Mouse (Mus musculus): ENCODE measurements at regions not wholly inside any gene's neighbourhood (a gene's known extent, or its start where the extent isn't known, plus 50 kb on each side); places are given as distances from the start of the nearest gene placed in this dataset.
A peak's percentile ranks its signal among the peaks of the same experiment; 100 is the strongest.

DNA sequence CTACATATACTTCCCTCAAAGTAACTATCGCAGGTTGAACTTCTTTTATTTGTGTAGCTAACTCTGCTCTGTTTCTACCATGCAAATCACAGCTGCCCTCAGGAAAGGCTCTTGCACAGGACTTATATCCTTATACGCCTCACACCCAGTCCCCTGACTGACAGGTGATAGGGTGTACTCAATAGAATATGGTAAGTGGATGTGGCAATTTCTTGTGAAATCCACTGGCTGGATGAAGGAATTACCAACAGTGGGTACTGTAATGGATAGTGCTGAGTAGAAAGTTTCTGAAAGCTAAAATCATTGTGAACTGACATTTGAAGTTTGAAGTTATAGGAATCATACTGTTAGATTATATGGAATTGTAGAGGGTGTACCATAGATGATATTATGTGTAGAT lies 227.5 kb upstream of the Pik3r1 start:
- TF ChIP-seq POLR2A (IDR thresholded peaks at IDR 0.05; ENCODE audit: low read depth, low read length) (no peak), CTCF (conservative IDR thresholded peaks at IDR 0.05; ENCODE audit: insufficient read depth, insufficient read length, low read depth, low read length) (no peak)
- Histone ChIP-seq H3K4me1 (ENCODE audit: control insufficient read depth, insufficient read depth, low read length) (no peaks in the 10 kb centered on the region), H3K36me3 (ENCODE audit: control insufficient read depth, insufficient read depth, low read length) (no peaks in the 10 kb centered on the region), H3K4me3 (ENCODE audit: insufficient read depth, low read depth, low read length) (no peak overlapping the region), H3K27me3 (replicated peaks; ENCODE audit: control insufficient read depth, insufficient read depth, low read length) (no peaks in the 10 kb centered on the region), H3K27ac (ENCODE audit: insufficient read depth, low read depth, low read length) (no peak overlapping the region)
- DNase-seq = no peak
- 94% methylated on average over 2 of the region's 2 CpGs for WGBS

DNA sequence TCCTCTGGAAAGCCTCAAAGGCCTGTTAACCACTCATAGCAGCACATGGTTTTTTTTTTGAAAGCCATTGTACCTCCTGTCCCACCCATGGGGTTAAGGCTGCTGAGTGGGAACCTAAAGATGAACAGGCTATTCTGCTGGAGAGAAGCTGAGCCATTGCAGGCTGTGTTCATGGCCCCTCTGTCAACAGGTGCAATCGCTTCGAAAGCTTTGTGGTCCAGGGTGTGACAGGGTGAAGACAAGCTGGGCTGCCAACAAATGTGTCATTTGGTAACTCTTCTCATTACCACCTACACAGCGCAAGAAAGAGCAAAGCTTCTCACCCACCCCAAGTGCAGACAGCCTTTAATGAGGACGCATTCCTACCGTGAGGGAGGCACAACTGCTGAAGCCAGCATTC lies 228.1 kb upstream of the Pik3r1 start:
- Histone ChIP-seq H3K4me3 (ENCODE audit: insufficient read depth, low read depth, low read length) (no peak overlapping the region), H3K4me1 (ENCODE audit: control insufficient read depth, insufficient read depth, low read length) (no peaks in the 10 kb centered on the region), H3K36me3 (ENCODE audit: control insufficient read depth, insufficient read depth, low read length) (no peaks in the 10 kb centered on the region), H3K27ac (ENCODE audit: insufficient read depth, low read depth, low read length) (no peak overlapping the region), H3K27me3 (replicated peaks; ENCODE audit: control insufficient read depth, insufficient read depth, low read length) (no peaks in the 10 kb centered on the region)
- 80% methylated on average over 5 of the region's 5 CpGs for WGBS
- TF ChIP-seq POLR2A (IDR thresholded peaks at IDR 0.05; ENCODE audit: low read depth, low read length) = no peak
- TF ChIP-seq CTCF (conservative IDR thresholded peaks at IDR 0.05; ENCODE audit: insufficient read depth, insufficient read length, low read depth, low read length) = no peak
- no peak for DNase-seq

DNA sequence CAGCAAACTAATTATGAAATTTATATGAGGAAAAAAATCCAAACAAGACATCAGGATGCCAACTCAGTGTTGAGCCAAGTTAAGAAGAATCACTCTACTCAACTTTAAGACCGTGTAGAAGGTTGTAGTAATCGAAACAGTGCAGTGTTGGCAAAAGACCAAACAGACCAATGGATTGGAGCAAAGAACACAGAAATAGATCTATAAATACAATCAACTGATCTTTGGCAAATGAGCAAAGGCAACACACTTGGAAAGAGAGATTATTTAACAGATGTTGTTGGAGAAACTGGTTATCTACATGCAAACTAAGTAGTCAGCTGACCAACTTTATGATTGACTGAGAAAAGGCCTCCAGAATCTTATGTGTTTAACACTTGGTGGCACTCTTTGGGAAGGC lies 229.4 kb upstream of the Pik3r1 start:
- Histone ChIP-seq H3K4me3 (ENCODE audit: insufficient read depth, low read depth, low read length) (no peak overlapping the region), H3K36me3 (ENCODE audit: control insufficient read depth, insufficient read depth, low read length) (no peaks in the 10 kb centered on the region), H3K4me1 (ENCODE audit: control insufficient read depth, insufficient read depth, low read length) (no peaks in the 10 kb centered on the region), H3K27ac (ENCODE audit: insufficient read depth, low read depth, low read length) (no peak overlapping the region), H3K27me3 (replicated peaks; ENCODE audit: control insufficient read depth, insufficient read depth, low read length) (no peaks in the 10 kb centered on the region)
- TF ChIP-seq POLR2A (IDR thresholded peaks at IDR 0.05; ENCODE audit: low read depth, low read length) (no peak), CTCF (conservative IDR thresholded peaks at IDR 0.05; ENCODE audit: insufficient read depth, insufficient read length, low read depth, low read length) (no peak)
- 93% methylated on average over 2 of the region's 2 CpGs for WGBS
- no peak for DNase-seq

DNA sequence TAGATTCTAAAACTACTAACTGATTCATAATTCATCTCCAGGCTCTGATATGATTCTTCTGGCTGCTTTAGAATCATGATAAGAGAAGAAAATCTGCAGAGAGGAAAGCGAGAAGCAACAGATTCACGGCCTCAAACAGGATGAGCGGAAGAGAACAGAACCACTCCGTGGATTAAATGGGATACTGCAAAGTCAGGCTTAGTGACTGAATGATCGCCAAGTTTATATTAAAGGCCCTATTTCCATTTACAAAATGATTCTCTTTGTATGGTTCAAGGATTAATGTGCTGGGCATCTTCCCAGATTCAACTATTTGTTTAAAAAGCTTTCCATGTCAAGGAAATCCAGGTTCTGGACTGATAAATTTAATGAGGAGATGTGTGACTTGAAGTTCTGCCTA lies 238.5 kb upstream of the Pik3r1 start:
- WGBS = 91% methylated on average over 5 of the region's 5 CpGs
- no peak overlapping the region for H3K4me3 ChIP-seq (ENCODE audit: insufficient read depth, low read depth, low read length)

DNA sequence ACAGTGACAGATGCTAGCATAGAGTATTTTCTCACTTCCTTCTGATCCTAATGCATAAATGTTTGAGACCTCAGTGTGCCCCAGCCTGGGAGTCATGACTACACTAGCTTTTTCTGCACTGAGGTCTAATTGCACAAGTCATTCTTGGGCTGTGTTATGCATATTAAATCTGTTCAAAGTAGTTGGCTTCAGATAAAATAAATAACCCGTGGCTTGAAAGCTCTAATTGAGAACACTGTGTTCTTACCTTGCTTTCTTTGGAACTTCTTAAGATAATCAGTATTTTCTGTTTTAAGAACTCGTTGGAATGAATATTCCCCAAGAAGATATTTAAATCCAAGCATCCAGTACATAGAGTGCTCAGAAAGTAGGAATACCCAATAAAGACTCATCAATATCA lies 243.9 kb upstream of the Pik3r1 start:
- no peaks in the 10 kb centered on the region for H3K27me3 ChIP-seq (replicated peaks; ENCODE audit: control insufficient read depth, insufficient read depth, low read length)
- no peaks in the 10 kb centered on the region for H3K36me3 ChIP-seq (ENCODE audit: control insufficient read depth, insufficient read depth, low read length)
- TF ChIP-seq CTCF (conservative IDR thresholded peaks at IDR 0.05; ENCODE audit: insufficient read depth, insufficient read length, low read depth, low read length) (no peak), POLR2A (IDR thresholded peaks at IDR 0.05; ENCODE audit: low read depth, low read length) (no peak)
- no peak overlapping the region for H3K4me3 ChIP-seq (ENCODE audit: insufficient read depth, low read depth, low read length)
- DNase-seq = peak; percentile 20
- no peaks in the 10 kb centered on the region; the same call in 1 of the 2 replicates for H3K4me1 ChIP-seq (ENCODE audit: control insufficient read depth, insufficient read depth, low read length)
- no peak overlapping the region for H3K27ac ChIP-seq (ENCODE audit: insufficient read depth, low read depth, low read length)
- WGBS = 39% methylated on average over 2 of the region's 2 CpGs

More for the DNA sequence above, 238.5 kb upstream of the Pik3r1 start:
- H3K27me3 ChIP-seq (replicated peaks; ENCODE audit: control insufficient read depth, insufficient read depth, low read length) = no peaks in the 10 kb centered on the region
- DNase-seq = no peak
- no peaks in the 10 kb centered on the region; the same call in 1 of the 2 replicates for H3K4me1 ChIP-seq (ENCODE audit: control insufficient read depth, insufficient read depth, low read length)
- no peaks in the 10 kb centered on the region for H3K36me3 ChIP-seq (ENCODE audit: control insufficient read depth, insufficient read depth, low read length)
- no peak for TF ChIP-seq POLR2A (IDR thresholded peaks at IDR 0.05; ENCODE audit: low read depth, low read length)
- no peak overlapping the region for H3K27ac ChIP-seq (ENCODE audit: insufficient read depth, low read depth, low read length)

DNA sequence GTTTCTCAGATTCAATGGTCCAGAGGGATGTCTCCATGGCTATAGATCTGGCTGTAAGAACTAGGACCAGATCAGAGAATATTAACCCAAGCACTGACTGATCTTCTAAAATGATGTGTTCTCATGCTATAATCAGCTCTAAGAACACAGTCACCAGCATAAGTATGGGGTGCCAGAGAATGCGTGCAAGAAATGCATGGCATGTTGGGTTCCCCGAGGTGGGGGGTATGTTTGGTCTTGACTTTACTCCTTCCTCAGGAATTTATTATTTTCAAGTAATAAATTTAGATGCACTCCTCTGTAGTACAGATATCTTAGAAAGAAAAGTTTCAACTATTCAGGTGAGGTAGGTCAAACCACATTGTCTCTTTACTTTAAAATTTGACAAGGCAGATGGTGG lies 246.5 kb upstream of the Pik3r1 start:
- DNase-seq = peak; percentile 34
- WGBS = 65% methylated on average over 2 of the region's 2 CpGs
- H3K4me1 ChIP-seq (ENCODE audit: control insufficient read depth, insufficient read depth, low read length) = no peaks in the 10 kb centered on the region; the same call in 1 of the 2 replicates
- TF ChIP-seq POLR2A (IDR thresholded peaks at IDR 0.05; ENCODE audit: low read depth, low read length) (no peak), CTCF (conservative IDR thresholded peaks at IDR 0.05; ENCODE audit: insufficient read depth, insufficient read length, low read depth, low read length) (no peak)
- no peaks in the 10 kb centered on the region for H3K27me3 ChIP-seq (replicated peaks; ENCODE audit: control insufficient read depth, insufficient read depth, low read length)
- H3K4me3 ChIP-seq (ENCODE audit: insufficient read depth, low read depth, low read length) = no peak overlapping the region
- no peaks in the 10 kb centered on the region for H3K36me3 ChIP-seq (ENCODE audit: control insufficient read depth, insufficient read depth, low read length)
- no peak overlapping the region for H3K27ac ChIP-seq (ENCODE audit: insufficient read depth, low read depth, low read length)

DNA sequence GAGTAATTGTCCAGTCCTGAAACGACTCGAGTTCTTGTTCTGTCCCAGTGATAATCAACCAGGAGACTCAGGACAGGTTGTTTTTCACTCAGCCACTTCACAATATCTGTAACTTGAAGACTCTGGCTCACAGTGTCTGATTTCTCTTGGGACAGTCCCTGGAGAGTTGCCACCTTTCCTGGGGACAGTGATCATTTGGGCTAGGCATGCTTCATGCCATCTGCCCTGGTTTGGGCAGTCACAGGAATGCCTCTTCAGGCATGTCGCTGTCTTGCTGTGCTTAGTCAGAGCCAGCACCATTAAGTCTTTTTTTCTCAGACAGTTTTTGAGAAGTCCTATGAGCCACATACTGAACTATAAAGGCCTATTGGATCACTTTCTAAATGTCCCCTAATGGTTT lies 246.9 kb upstream of the Pik3r1 start:
- 45% methylated on average over 3 of the region's 3 CpGs for WGBS
- TF ChIP-seq POLR2A (IDR thresholded peaks at IDR 0.05; ENCODE audit: low read depth, low read length) (no peak), CTCF (conservative IDR thresholded peaks at IDR 0.05; ENCODE audit: insufficient read depth, insufficient read length, low read depth, low read length) (no peak)
- Histone ChIP-seq H3K4me1 (ENCODE audit: control insufficient read depth, insufficient read depth, low read length) (no peaks in the 10 kb centered on the region; the same call in 1 of the 2 replicates), H3K4me3 (ENCODE audit: insufficient read depth, low read depth, low read length) (no peak overlapping the region), H3K27ac (ENCODE audit: insufficient read depth, low read depth, low read length) (no peak overlapping the region), H3K27me3 (replicated peaks; ENCODE audit: control insufficient read depth, insufficient read depth, low read length) (no peaks in the 10 kb centered on the region), H3K36me3 (ENCODE audit: control insufficient read depth, insufficient read depth, low read length) (no peaks in the 10 kb centered on the region)
- peak; percentile 15 for DNase-seq

DNA sequence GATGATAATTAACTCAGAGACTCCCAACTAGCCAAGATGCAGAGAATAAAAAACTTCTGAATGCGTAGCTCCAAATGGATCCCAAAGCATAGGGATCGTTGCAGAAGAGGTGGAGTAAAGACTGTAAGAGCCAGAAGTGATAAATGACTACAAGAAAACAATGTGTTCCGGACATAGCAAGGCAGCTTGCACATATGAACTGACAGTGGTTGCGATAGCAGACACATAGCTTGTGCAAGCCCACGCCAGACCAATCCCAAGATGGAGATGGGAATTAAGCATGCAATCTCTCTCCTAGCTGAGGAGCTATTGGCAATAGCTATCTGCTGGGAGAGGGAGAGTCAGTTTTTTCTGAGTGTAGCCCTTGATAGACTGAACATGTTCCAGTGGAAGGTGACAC lies 248.5 kb upstream of the Pik3r1 start:
- H3K27me3 ChIP-seq (replicated peaks; ENCODE audit: control insufficient read depth, insufficient read depth, low read length) = no peaks in the 10 kb centered on the region
- no peak overlapping the region for H3K27ac ChIP-seq (ENCODE audit: insufficient read depth, low read depth, low read length)
- no peak overlapping the region for H3K4me3 ChIP-seq (ENCODE audit: insufficient read depth, low read depth, low read length)
- no peak for DNase-seq
- TF ChIP-seq POLR2A (IDR thresholded peaks at IDR 0.05; ENCODE audit: low read depth, low read length) (no peak), CTCF (conservative IDR thresholded peaks at IDR 0.05; ENCODE audit: insufficient read depth, insufficient read length, low read depth, low read length) (no peak)
- H3K36me3 ChIP-seq (ENCODE audit: control insufficient read depth, insufficient read depth, low read length) = no peaks in the 10 kb centered on the region
- WGBS = 90% methylated on average over 5 of the region's 5 CpGs
- peaks cover 4% of the 10 kb centered on the region; the same call in 1 of the 2 replicates for H3K4me1 ChIP-seq (ENCODE audit: control insufficient read depth, insufficient read depth, low read length)
